Mouse (Mus musculus) testis, adult 2 months (tissue): ENCODE data around the gene Olfr186. TPM values are rescaled to one million over a fixed set of nuclear protein-coding genes. Genes with fewer than 3 reads are reported as not detected.
"Not testable (repeated sequence)": the region's sequence is repeated elsewhere in the genome, so short reads cannot be mapped to it uniquely, and the experiment has no call there.

ENCODE experiments used
- H3K27ac ChIP-seq: fragments of 200-500 bp; 2 replicates; pipeline ENCODE4 v1.5.1; 2012; ENCODE audit warnings: low read depth, low read length; ENCODE audit not compliant: control insufficient read depth, insufficient read depth
- H3K27me3 ChIP-seq: fragments of 200-500 bp; 2 replicates; pipeline ENCODE4 v1.6.1; 2012; ENCODE audit warnings: mild to moderate bottlenecking, low read length, moderate library complexity; ENCODE audit not compliant: control insufficient read depth, insufficient read depth
- H3K36me3 ChIP-seq: fragments of 200-500 bp; 2 replicates; pipeline ENCODE4 v1.6.1; 2012; ENCODE audit warnings: mild to moderate bottlenecking, low read length; ENCODE audit not compliant: control insufficient read depth, insufficient read depth
- H3K4me1 ChIP-seq: fragments of 200-500 bp; 2 replicates; pipeline ENCODE4 v1.6.1; 2012; ENCODE audit warnings: low read length; ENCODE audit not compliant: control insufficient read depth, insufficient read depth
- H3K4me3 ChIP-seq: fragments of 200-500 bp; 2 replicates; pipeline ENCODE4 v1.5.1; 2012; ENCODE audit warnings: low read depth, mild to moderate bottlenecking, low read length, moderate library complexity, mixed read lengths; ENCODE audit not compliant: control insufficient read depth
- CTCF ChIP-seq: fragments of 200-500 bp; IDR thresholded peaks from 2 replicates; pipeline ENCODE4 v1.5.1; 2012; ENCODE audit warnings: low read depth, mild to moderate bottlenecking, inconsistent platforms, low read length, moderate library complexity; ENCODE audit not compliant: control insufficient read depth, insufficient read depth, insufficient replicate concordance
- POLR2A ChIP-seq: fragments of 200-500 bp; IDR thresholded peaks from 2 replicates; pipeline ENCODE4 v1.6.1; 2012; ENCODE audit warnings: low read depth, mild to moderate bottlenecking, inconsistent platforms, low read length, moderate library complexity; ENCODE audit not compliant: control insufficient read depth
- polyA plus RNA-seq: library from polyadenylated mRNA; depleted of rRNA; stranded (reverse); fragments of >200 nt; gene quantifications from 2 replicates; pipeline ENCODE4 v1.2.3, GENCODE M21; 2012; rRNA removed

The Olfr186 gene
- polyA plus RNA-seq: not detected in 2 replicates

GRCm38 (mm10) chr16:59030191-59030590 is at the start of gene Olfr186:
Gene Olfr186 (minus strand): TSS chr16:59030291.
- H3K27ac ChIP-seq: no peak within 1 kb of the TSS
- no peaks in the 10 kb centered on the region for H3K4me1 ChIP-seq
- TF ChIP-seq POLR2A (no peak), CTCF (no peak)
- no peaks in the 10 kb centered on the region for H3K27me3 ChIP-seq
- no peak within 1 kb of the TSS for H3K4me3 ChIP-seq
- no peaks in the 10 kb centered on the region for H3K36me3 ChIP-seq

DNA sequence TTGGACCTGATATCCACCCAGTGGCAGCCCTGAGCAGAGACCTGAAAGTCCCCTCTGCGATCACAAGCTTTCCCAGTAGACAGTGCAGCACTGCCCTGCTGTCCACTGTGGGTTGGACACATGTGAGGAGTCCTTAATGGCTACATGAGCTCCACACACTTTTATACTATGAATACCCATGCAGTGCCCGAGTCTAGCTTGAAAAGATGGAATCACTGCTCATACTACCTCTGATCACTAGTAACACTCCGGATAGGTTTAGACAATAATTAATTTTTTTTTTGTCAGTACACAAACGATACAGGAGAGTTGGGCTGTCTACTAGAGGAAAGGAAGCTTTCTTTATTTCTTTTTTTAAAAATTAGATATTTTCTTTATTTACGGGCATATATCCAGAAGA is 47.8 kb upstream of the Olfr186 start, which contains the start of gene Olfr190:
Gene Olfr190, minus strand, starts transcription at position 101 of the 400 bp plus-strand sequence.
- H3K4me1 ChIP-seq: no peaks in the 10 kb centered on the region
- TF ChIP-seq CTCF (no peak), POLR2A (no peak)

DNA sequence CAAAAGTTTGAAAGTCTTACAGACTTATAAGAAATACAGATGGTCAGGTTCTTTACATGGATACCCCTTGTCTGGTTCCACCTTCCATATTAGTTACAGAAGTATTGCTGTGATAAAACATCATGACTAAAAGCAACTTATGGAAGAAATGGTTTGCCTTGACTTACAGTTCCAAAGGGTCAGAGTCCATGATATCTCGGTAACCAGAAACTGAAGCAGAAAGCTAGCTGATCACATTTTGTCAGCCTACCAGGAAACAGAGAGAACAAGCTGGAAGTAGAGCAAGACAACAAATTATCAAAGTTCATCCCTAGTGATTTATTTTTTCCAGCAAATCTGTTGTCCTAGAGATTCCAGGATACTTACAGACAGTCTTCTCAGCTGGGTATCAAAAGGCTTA is 43.4 kb upstream of the Olfr186 start:
- Histone ChIP-seq H3K4me3 (no peak overlapping the region), H3K27ac (no peak overlapping the region), H3K4me1 (no peaks in the 10 kb centered on the region), H3K36me3 (no peaks in the 10 kb centered on the region), H3K27me3 (no peaks in the 10 kb centered on the region)
- TF ChIP-seq CTCF: no peak

More for the DNA sequence above, 47.8 kb upstream of the Olfr186 start, which contains the start of gene Olfr190:
- Histone ChIP-seq H3K27ac (no peak within 1 kb of the TSS), H3K36me3 (no peaks in the 10 kb centered on the region), H3K4me3 (no peak within 1 kb of the TSS), H3K27me3 (no peaks in the 10 kb centered on the region)

DNA sequence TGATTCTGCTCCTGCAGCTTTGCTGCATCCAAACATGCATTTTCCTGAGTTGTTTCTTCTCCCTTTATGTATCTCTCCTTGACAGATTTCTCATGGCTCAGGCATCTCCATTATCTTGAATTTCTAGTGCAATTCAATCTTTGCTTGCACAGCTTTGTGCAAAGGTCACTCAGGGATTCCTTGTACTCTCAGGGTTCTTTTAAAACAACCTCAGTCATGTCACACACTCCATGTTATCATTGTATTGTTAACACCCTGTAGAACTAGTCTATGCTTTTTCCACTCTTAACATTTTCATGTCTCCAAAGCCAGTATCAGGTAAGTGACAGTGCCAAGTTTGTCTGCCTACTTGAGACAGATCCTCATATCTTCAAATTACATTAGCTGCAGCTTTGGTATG is 41.7 kb upstream of the Olfr186 start:
- TF ChIP-seq POLR2A (no peak), CTCF (no peak)
- Histone ChIP-seq H3K4me3 (no peak overlapping the region), H3K27me3 (no peaks in the 10 kb centered on the region), H3K36me3 (no peaks in the 10 kb centered on the region), H3K27ac (no peak overlapping the region), H3K4me1 (no peaks in the 10 kb centered on the region)

GRCm38 (mm10) chr16:59062411-59062810 is 32.3 kb upstream of the Olfr186 start:
- H3K27me3 ChIP-seq, H3K4me1 ChIP-seq, H3K4me3 ChIP-seq, H3K36me3 ChIP-seq, H3K27ac ChIP-seq: not testable (repeated sequence)

DNA sequence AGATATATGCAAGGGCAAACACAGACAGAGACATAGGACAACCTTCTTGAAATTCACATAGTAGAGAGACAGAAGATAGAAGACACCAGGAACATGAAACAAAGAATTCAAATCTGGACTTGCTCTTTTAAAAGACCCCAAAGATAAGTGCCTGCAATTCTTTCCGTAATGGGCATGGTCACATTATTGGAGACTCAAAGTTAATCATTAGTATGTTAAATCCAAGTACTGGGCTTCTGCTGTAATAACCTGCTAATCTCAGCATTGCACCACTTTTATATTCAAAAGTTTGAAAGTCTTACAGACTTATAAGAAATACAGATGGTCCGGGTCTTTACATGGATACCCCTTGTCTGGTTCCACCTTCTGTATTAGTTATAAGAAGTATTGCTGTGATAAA is 19.2 kb upstream of the Olfr186 start:
- not testable (repeated sequence) for H3K4me3 ChIP-seq, H3K27ac ChIP-seq

GRCm38 (mm10) chr16:59048860-59049259 is 18.8 kb upstream of the Olfr186 start:
- TF ChIP-seq POLR2A: no peak
- TF ChIP-seq CTCF: no peak
- Histone ChIP-seq H3K4me1 (no peaks in the 10 kb centered on the region), H3K36me3 (no peaks in the 10 kb centered on the region), H3K4me3 (no peak overlapping the region), H3K27ac (no peak overlapping the region), H3K27me3 (no peaks in the 10 kb centered on the region)

More for the DNA sequence above, 19.2 kb upstream of the Olfr186 start:
- H3K36me3 ChIP-seq, H3K27me3 ChIP-seq, H3K4me1 ChIP-seq: not testable (repeated sequence)

GRCm38 (mm10) chr16:59047579-59047978 is 17.5 kb upstream of the Olfr186 start:
- Histone ChIP-seq H3K4me3 (no peak overlapping the region), H3K4me1 (no peaks in the 10 kb centered on the region), H3K27ac (no peak overlapping the region), H3K27me3 (no peaks in the 10 kb centered on the region), H3K36me3 (no peaks in the 10 kb centered on the region)
- no peak for TF ChIP-seq CTCF
- TF ChIP-seq POLR2A: no peak
